Mouse (Mus musculus): ENCODE results near the gene Ccr10.
A peak's percentile ranks its signal among the peaks of the same experiment; 100 is the strongest.

Gene Ccr10

GRCm38 (mm10) chr11:101149178-101150105 lies 25.8 kb downstream of the Ccr10 start:
- peak; percentile 16 for DNase-seq

- peak; percentile 3 for DNase-seq
Measured at GRCm38 (mm10) chr11:101148751-101149150, 26.5 kb downstream of the Ccr10 start.

GRCm38 (mm10) chr11:101146377-101146776 lies 28.9 kb downstream of the Ccr10 start:
- DNase-seq: no peak

DNA sequence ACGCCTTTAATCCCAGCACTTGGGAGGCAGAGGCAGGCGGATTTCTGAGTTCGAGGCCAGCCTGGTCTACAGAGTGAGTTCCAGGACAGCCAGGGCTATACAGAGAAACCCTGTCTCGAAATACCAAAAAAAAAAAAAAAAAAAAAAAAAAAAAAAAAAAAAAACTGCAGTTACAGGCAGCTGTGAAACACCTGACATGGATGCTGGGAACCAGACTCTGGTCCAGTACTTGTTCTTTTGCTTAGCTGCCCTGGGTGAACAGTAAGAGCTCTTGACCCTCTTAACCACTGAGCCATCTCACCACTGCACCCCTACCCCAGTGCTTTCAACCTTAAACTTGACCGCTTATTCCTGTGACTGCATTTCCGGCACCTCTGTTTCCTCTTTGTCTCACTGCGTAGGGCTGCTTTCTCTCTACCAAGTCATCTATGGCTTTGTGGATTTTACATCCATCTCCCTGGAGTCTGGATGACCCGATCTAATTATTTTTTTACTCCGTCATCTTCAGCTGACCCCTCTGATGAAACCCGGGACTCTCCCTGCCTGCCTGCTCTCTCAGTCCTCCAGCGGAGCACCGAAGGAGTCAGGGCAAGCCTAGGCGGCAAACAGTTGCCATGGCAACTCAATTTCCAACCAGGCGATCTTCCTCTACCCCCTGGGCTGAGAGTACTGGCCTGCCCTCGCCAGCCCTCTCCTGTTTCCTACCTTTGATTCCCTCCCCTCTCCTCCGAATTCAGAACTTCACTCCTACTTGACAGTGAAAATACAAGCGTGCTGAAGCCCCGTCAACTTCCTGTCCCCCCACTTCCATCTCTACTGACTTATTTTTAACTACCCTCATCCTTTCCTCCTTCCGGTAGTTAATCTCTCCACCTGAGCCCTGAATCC lies 31.7 kb downstream of the Ccr10 start:
- DNase-seq: peak; percentile 61

- DNase-seq: no peak
Measured at GRCm38 (mm10) chr11:101142215-101142967, 32.9 kb downstream of the Ccr10 start.

DNA sequence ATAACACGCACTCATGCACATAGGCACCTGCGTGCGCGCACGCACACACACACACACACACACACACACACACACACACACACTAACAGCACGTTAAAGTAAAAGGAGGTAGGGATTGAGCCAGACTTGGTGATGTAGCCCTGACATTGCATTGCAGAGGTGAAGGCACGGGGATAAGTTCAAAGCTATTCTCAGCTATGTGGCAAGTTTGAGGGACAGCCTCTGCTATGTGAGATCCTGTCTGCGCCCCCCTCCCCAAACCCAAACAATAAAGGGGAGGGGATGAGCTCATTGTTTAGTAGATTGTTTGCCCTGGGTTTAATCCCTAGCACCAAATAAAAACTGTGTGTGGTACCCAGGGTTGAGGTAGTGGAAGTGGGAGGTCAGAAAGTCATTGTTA lies 34.2 kb downstream of the Ccr10 start:
- no peak for DNase-seq

DNA sequence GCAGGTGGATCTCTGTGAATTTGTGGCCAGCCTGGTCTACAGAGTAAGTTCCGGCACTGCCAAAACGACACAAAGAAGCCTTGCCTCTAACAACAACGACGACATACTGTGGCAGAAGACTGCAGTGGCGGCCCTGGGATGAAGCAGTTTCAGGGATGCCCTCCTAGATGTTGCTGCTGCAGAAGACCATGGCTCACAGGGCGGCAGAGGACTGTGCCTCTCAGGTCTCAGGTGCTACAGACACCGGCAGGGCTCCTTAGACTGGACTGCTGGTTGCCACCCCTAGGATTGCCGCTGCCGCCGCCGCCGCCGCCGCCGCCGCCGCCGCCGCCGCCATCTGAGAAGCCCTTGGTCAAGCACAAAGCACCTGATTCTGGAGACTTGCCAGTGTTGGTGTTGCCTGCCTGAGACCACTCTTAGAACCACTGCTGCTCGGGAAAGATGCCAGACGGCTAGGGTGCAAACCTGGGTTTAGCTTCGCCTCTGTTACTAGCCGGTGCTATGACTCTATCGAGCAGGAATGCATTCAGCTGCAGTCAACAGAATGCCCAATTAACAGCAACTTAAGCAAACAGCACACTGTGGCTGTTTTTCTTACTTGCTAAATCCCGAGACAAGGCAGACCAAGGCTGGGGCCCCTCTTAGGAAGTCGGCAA lies 35.0 kb downstream of the Ccr10 start:
- no peak for DNase-seq

- DNase-seq: no peak
Measured at GRCm38 (mm10) chr11:101138536-101139181, 36.6 kb downstream of the Ccr10 start.

GRCm38 (mm10) chr11:101137000-101137399 lies 38.2 kb downstream of the Ccr10 start:
- DNase-seq: no peak

GRCm38 (mm10) chr11:101134217-101134865 lies 40.9 kb downstream of the Ccr10 start:
- peak; percentile 55 for DNase-seq

DNA sequence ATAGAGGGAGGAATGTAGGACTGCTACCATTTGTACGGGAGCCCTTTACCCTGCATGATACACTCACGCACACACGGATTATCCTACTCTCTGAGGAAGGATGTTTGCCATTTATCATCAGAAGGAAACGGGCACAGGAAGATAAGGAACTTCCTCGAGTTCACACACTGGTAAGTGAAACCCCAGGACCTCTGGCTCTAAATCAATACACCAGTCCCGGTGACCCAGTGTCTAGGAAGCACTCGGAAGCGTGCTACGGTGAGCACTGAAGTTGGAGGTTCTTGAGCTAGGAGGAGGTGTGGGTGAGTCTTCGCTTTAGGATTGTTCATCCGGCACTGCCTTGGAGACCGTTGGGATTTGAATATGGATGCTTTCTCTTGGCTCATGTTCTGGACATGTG lies 42.2 kb downstream of the Ccr10 start:
- DNase-seq: peak; percentile 21

DNA sequence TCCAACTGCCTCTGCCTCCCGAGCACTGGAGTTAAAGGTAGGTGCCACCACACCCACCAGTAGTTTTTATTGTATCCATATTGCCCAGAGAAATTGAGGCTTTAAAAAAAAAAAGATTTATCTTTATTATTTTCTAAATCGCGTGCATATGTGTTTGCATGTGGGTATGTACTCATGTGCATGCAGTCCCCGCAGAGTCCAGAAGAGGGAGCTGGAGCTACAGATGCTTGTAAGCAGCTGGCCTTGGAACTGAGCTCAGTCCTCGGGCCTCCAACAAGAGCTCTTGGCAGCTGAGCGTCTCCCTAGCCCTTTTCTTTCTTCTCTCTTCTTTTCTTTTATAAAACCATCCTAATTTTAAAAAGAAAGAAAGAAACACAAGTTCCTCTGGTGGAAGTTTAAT lies 43.5 kb downstream of the Ccr10 start:
- peak; percentile 47 for DNase-seq

DNA sequence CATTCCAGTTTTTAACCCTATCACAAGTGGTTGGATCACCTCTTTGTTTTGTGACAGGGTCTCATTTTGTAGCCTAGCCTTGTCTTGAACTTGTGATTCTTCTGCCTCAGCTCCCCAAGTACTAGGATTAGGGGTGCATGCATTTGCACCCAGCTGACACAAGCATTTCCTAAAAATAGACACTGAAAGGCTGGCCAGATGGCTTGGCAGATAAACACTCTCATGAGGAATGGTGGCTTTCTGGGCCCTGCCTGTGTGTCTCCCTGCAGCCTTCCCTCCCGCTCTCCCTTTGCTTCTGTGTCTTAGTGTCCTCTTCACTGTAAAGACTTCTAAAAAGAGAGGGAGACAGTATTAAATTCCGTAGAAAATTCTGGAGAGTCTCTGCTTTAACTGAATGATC lies 44.1 kb downstream of the Ccr10 start:
- DNase-seq: peak; percentile 79

DNA sequence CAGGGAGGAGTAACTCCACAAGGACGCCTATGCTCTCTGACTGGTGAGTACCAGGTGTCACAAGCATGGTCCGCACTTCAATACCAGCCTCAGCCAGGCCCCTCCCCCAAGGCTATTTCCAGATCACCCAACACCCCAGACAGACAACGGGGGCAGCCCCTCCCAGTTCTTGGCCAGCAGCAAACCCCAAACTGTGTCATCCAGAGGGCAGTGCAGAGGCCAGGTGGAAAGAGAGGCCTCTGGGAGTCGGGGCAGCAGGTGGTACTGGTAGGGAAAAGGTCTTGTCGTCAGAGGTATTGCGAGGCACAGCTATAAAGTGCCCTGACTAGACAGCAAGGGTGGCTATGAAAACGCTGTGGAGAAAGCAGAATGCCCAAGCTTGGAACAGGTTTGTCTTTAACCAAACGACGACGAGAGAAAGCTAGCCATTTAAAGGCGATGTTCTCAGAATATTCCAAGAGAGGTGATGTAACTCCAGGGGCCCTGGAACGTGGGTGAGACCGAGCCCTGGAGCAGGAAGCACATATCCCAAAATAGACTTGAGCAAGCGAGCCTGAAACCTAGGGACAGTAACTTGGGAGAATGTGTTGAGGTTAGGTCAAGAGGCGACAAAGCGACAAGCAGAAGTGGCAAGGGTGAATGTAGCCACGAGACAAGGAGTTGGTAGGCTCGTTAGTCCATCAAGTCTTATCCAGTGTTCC lies 45.0 kb downstream of the Ccr10 start:
- DNase-seq: peak; percentile 70

GRCm38 (mm10) chr11:101128996-101129577 lies 46.2 kb downstream of the Ccr10 start:
- DNase-seq: peak; percentile 90

- peak; percentile 29 for DNase-seq
Measured at GRCm38 (mm10) chr11:101127075-101127474, 48.2 kb downstream of the Ccr10 start.

- DNase-seq: peak; percentile 61
Measured at GRCm38 (mm10) chr11:101125008-101125407, 50.2 kb downstream of the Ccr10 start.

- peak; percentile 48 for DNase-seq
Measured at GRCm38 (mm10) chr11:101124494-101124893, 50.7 kb downstream of the Ccr10 start.
